Mouse (Mus musculus) c-Kit-positive CD71-negative TER-119-negative erythroid progenitor cells, embryonic 14.5 days (primary cell): Measurements from ENCODE around the gene Tanc1.

Experiments used
- DNase-seq: peaks from one replicate; pipeline ENCODE4 v3.0.0-alpha.2; 2013; ENCODE audit warnings: low read depth

Tanc1 gene

GRCm38 (mm10) chr2:59681181-59681580, 69.3 kb downstream of the Tanc1 start:
- no peak for DNase-seq

- DNase-seq: no peak
Observed at GRCm38 (mm10) chr2:59684864-59685605, 73.2 kb downstream of the Tanc1 start.

- DNase-seq: no peak
Observed at GRCm38 (mm10) chr2:59685606-59685950, 73.7 kb downstream of the Tanc1 start.

- no peak for DNase-seq
Observed at GRCm38 (mm10) chr2:59688261-59689104, 76.6 kb downstream of the Tanc1 start.

- no peak for DNase-seq
Observed at GRCm38 (mm10) chr2:59691112-59691511, 79.3 kb downstream of the Tanc1 start.

GRCm38 (mm10) chr2:59693473-59693872, 81.6 kb downstream of the Tanc1 start:
- DNase-seq: no peak

GRCm38 (mm10) chr2:59697123-59697522, 85.3 kb downstream of the Tanc1 start:
- DNase-seq: no peak

- DNase-seq: no peak
Observed at GRCm38 (mm10) chr2:59697722-59698634, 86.1 kb downstream of the Tanc1 start.

- no peak for DNase-seq
Observed at GRCm38 (mm10) chr2:59698635-59699300, 86.9 kb downstream of the Tanc1 start.

- DNase-seq: no peak
Observed at GRCm38 (mm10) chr2:59699893-59700292, 88.1 kb downstream of the Tanc1 start.

- DNase-seq: no peak
Observed at GRCm38 (mm10) chr2:59705221-59705620, 93.4 kb downstream of the Tanc1 start.

- no peak for DNase-seq
Observed at GRCm38 (mm10) chr2:59706806-59707205, 95.0 kb downstream of the Tanc1 start.

GRCm38 (mm10) chr2:59707922-59708706, 96.3 kb downstream of the Tanc1 start:
- no peak for DNase-seq

- no peak for DNase-seq
Observed at GRCm38 (mm10) chr2:59710771-59711170, 98.9 kb downstream of the Tanc1 start.

- DNase-seq: no peak
Observed at GRCm38 (mm10) chr2:59711992-59712391, 100.2 kb downstream of the Tanc1 start.

GRCm38 (mm10) chr2:59712484-59712883, 100.6 kb downstream of the Tanc1 start:
- no peak for DNase-seq

GRCm38 (mm10) chr2:59713626-59714556, 102.0 kb downstream of the Tanc1 start:
- no peak for DNase-seq

GRCm38 (mm10) chr2:59714992-59715391, 103.2 kb downstream of the Tanc1 start:
- DNase-seq: no peak

- DNase-seq: no peak
Observed at GRCm38 (mm10) chr2:59716461-59716860, 104.6 kb downstream of the Tanc1 start.
